Mouse (Mus musculus) neural tube, embryonic 13.5 days (tissue): ENCODE data around the gene Mphosph9. TPM values are rescaled to one million over a fixed set of nuclear protein-coding genes. Genes with fewer than 3 reads are reported as not detected.
"Not testable (repeated sequence)": the region's sequence is repeated elsewhere in the genome, so short reads cannot be mapped to it uniquely, and the experiment has no call there.

Source experiments
- ATAC-seq: fragments of 200-750 bp; cut with Nextera tagmentation; 2 replicates; pipeline ENCODE4 v1.8.0; 2017; ENCODE audit warnings: low read depth, mild to moderate bottlenecking, moderate TSS enrichment, moderate library complexity
- H3K27ac ChIP-seq: fragments of 300-500 bp; sonication (generic); replicated peaks from 2 replicates; pipeline ENCODE4 v1.5.1; 2015; ENCODE audit warnings: moderate library complexity, mild to moderate bottlenecking, inconsistent platforms
- H3K27me3 ChIP-seq: fragments of 300-500 bp; sonication (generic); 2 replicates; pipeline ENCODE4 v1.6.1; 2015; ENCODE audit warnings: mild to moderate bottlenecking, inconsistent platforms
- H3K36me3 ChIP-seq: fragments of 300-500 bp; sonication (generic); 2 replicates; pipeline ENCODE4 v1.6.1; 2015; ENCODE audit warnings: mild to moderate bottlenecking, inconsistent platforms
- H3K4me1 ChIP-seq: fragments of 300-500 bp; sonication (generic); replicated peaks from 2 replicates; pipeline ENCODE4 v1.6.1; 2015; ENCODE audit warnings: inconsistent platforms
- H3K4me2 ChIP-seq: fragments of 300-500 bp; sonication (generic); 2 replicates; pipeline ENCODE4 v1.6.1; 2015; ENCODE audit warnings: inconsistent platforms, mild to moderate bottlenecking, moderate library complexity
- H3K4me3 ChIP-seq: fragments of 300-500 bp; sonication (generic); 2 replicates; pipeline ENCODE4 v1.5.1; 2015; ENCODE audit warnings: mild to moderate bottlenecking, inconsistent platforms
- H3K9ac ChIP-seq: fragments of 300-500 bp; sonication (generic); 2 replicates; pipeline ENCODE4 v1.6.1; 2015; ENCODE audit warnings: moderate library complexity, mild to moderate bottlenecking, inconsistent platforms
- H3K9me3 ChIP-seq: fragments of 300-500 bp; sonication (generic); 2 replicates; pipeline ENCODE4 v1.6.1; 2016; ENCODE audit warnings: inconsistent platforms
- WGBS: fragments of 180-500 bp; shearing (Covaris S2); methylation state at CpG from one replicate; pipeline ENCODE4 v1.1.7; 2015; 5-methylcytosine and 5-hydroxymethylcytosine counted together
- polyA plus RNA-seq: library from polyadenylated mRNA; unstranded; fragments of >200 nt; fragmentation: Nextera tagmentation; extraction: Ambion mirVana; gene quantifications from 2 replicates; pipeline ENCODE4 v1.2.1, GENCODE M21; 2015

The Mphosph9 gene
- 13.5 and 14.5 TPM in 2 replicates for polyA plus RNA-seq

DNA sequence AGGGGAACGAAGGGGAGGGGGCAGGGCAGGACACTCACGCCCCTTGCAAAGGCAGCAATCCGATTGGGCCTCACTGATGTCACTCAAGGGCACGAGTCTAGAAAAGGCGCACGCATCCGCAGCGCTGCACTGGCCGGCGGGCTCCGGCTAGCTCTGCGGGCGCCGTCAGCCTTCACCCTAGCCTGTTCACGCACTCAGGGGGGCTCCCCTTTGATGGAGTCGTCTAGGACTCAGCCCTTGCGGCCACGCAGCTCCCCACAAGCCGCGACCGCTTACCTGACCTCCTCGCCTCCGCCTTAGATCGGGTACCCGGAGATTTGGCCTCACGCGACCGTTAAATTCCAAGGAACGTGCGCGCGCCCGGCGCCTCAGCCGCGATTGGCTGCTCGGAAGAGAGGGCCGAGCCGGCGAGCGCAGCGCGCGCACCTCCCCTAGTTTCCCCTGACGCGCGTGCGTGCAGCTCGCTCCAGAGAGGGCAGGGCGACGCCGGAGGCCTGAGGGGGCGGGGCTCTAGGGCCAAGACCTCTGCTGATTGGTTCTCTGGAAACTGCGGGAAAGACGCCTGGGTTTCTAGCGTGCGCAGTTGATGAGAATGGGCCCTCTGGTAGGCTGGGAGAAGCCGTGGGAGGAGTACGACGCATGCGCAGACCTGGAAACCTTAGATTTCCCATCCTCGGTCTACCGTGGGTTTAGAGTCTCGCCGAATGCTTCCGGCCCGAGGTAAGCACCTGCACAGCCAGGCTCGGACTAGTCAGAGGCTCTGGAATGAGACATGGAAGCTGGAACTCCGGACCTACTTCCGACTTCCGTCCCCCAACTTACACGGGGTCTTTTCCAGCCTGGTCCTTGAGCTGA is at the start of gene Mphosph9, which contains the start of gene 2810006K23Rik:
Gene Mphosph9, minus strand, starts transcription at position 463 of the 855 bp plus-strand sequence.
Gene 2810006K23Rik, plus strand, starts transcription at position 580 of the 855 bp plus-strand sequence.
- Histone ChIP-seq H3K27me3 (no peaks in the 10 kb centered on the region), H3K9me3 (no peaks in the 10 kb centered on the region), H3K27ac (peak within 1 kb of the TSS; percentile 98), H3K4me2 (peak within 1 kb of the TSS; percentile 91), H3K36me3 (peaks cover 19% of the 10 kb centered on the region), H3K4me3 (peak within 1 kb of the TSS; percentile 67), H3K9ac (peak within 1 kb of the TSS; percentile 91), H3K4me1 (peaks cover 34% of the 10 kb centered on the region)
- WGBS: under 1% methylated on average over 72 of the region's 72 CpGs
- peak; percentile 98 for ATAC-seq

DNA sequence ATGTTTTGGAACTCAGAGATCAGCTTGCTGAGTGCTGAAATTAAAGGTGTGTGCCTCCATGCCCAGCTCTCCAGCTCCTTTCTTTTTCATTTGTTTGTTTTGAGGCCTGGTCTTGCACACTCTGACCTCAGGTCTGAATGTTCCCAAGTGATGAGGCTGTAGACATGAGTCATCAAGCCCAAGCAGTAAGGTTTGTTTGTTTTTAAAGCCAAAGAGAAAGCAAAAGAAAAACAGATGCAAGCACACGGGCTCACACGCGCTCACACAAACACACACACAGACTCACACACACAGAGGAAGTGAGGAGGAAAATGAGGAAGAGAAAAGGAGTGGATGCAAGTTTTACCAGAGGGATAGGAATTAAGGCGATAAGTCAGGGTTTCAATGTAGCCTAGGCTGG is 49.4 kb upstream of the Mphosph9 start:
- no peak for ATAC-seq
- no peak overlapping the region for H3K9ac ChIP-seq
- WGBS: 93% methylated on average over 4 of the region's 4 CpGs
- H3K27ac ChIP-seq: no peak overlapping the region
- H3K9me3 ChIP-seq: no peaks in the 10 kb centered on the region
- no peaks in the 10 kb centered on the region for H3K27me3 ChIP-seq
- H3K36me3 ChIP-seq: peaks cover 93% of the 10 kb centered on the region
- no peak overlapping the region for H3K4me2 ChIP-seq
- no peak overlapping the region for H3K4me3 ChIP-seq
- H3K4me1 ChIP-seq: no peaks in the 10 kb centered on the region

DNA sequence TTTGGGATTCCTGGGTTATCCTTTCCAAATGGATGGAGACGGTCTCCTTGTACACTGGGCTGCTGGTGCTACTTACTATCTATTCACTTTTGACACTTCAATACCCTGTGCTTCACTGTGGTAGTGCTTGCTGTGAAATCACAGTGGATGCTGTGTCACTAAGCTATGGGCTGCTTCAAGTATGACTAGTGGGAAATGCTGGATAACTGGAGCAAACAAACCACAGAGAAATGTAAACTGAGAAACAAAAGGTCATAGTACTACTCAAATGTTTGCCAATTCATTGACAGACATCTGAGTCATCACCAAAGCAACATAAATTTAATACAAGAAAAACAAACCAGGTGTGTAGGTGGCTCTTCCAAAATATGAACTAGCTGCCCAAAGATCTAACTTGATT is 48.6 kb upstream of the Mphosph9 start:
- no peak for ATAC-seq
- Histone ChIP-seq H3K27ac (no peak overlapping the region), H3K9ac (no peak overlapping the region), H3K4me2 (no peak overlapping the region), H3K4me3 (no peak overlapping the region), H3K4me1 (no peaks in the 10 kb centered on the region), H3K27me3 (no peaks in the 10 kb centered on the region), H3K9me3 (no peaks in the 10 kb centered on the region), H3K36me3 (peaks cover 93% of the 10 kb centered on the region)
- 98% methylated on average over 1 of the region's 1 CpGs for WGBS

DNA sequence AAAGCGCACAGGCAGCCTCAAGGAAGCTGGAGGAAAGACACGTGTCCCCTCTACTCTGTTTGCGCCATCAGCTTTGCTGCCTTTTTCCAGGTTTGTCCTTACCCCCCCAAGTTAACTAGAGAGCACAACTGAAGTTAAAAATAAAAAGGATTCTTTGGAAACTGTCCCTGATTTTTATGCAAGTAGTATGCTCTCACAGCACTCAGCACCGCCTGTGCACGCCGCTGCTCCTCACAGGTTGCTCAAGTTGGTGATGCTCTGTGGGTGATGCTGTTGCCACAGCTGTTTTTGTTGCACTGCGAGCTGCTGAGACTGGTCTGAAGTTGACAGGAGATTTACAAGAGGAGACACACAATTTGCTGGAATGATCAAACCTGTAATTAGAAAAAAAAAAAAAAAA is 46.5 kb upstream of the Mphosph9 start:
- WGBS: 96% methylated on average over 7 of the region's 7 CpGs
- no peak overlapping the region for H3K27ac ChIP-seq
- no peaks in the 10 kb centered on the region for H3K4me1 ChIP-seq
- H3K9me3 ChIP-seq: no peaks in the 10 kb centered on the region
- H3K27me3 ChIP-seq: no peaks in the 10 kb centered on the region
- no peak overlapping the region for H3K4me3 ChIP-seq
- ATAC-seq: no peak
- no peak overlapping the region for H3K9ac ChIP-seq
- no peak overlapping the region for H3K4me2 ChIP-seq
- peaks cover 93% of the 10 kb centered on the region for H3K36me3 ChIP-seq

DNA sequence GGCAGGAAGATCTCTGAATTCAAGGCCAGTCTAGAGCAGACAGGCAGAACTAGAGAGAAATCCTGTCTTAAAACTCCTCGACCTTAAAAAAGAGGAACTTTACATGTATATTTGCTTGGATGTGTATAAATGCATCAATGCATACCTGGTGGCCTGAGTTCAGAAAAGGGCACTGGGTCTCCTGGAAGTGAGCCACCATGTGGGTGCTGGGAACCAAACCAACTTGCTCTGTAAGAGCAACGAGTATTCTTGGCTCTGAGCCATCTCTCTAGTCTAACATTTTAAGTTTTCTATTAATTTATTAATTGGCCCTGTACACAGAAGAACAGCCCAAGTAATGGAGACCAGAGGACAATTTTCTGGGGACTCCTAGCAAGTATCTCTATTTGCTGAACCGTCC is 38.9 kb upstream of the Mphosph9 start:
- H3K4me3 ChIP-seq: no peak overlapping the region
- no peak overlapping the region for H3K27ac ChIP-seq
- 86% methylated on average over 3 of the region's 3 CpGs for WGBS
- no peaks in the 10 kb centered on the region for H3K27me3 ChIP-seq
- no peak for ATAC-seq
- peaks cover 50% of the 10 kb centered on the region for H3K36me3 ChIP-seq
- no peaks in the 10 kb centered on the region for H3K4me1 ChIP-seq
- H3K9me3 ChIP-seq: no peaks in the 10 kb centered on the region
- no peak overlapping the region for H3K4me2 ChIP-seq
- no peak overlapping the region for H3K9ac ChIP-seq

DNA sequence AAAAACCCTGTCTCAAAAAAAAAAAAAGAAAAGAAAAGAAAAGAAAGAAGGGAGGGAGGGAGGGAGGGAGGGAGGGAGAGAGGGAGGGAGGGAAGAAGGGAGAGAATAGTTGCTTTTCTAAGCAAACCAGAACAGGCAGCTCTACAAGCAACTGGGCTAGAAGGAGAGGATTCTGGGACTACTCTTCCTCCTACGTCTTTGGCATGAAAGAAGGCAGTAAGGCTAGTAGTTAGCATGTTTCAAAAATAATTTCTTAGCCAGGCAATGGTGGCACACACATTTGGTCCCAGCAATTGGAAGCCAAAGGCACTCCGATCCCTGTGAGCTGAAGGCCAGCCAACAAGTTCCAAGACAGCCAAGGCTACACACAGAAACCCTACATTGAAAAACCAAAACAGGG is 38.0 kb upstream of the Mphosph9 start:
- H3K4me1 ChIP-seq: no peaks in the 10 kb centered on the region
- no peak overlapping the region for H3K4me3 ChIP-seq
- ATAC-seq: no peak
- H3K9me3 ChIP-seq: no peaks in the 10 kb centered on the region
- no peak overlapping the region for H3K4me2 ChIP-seq
- peaks cover 41% of the 10 kb centered on the region for H3K36me3 ChIP-seq
- H3K27ac ChIP-seq: no peak overlapping the region
- H3K27me3 ChIP-seq: no peaks in the 10 kb centered on the region
- no peak overlapping the region for H3K9ac ChIP-seq
- 91% methylated on average over 2 of the region's 2 CpGs for WGBS

DNA sequence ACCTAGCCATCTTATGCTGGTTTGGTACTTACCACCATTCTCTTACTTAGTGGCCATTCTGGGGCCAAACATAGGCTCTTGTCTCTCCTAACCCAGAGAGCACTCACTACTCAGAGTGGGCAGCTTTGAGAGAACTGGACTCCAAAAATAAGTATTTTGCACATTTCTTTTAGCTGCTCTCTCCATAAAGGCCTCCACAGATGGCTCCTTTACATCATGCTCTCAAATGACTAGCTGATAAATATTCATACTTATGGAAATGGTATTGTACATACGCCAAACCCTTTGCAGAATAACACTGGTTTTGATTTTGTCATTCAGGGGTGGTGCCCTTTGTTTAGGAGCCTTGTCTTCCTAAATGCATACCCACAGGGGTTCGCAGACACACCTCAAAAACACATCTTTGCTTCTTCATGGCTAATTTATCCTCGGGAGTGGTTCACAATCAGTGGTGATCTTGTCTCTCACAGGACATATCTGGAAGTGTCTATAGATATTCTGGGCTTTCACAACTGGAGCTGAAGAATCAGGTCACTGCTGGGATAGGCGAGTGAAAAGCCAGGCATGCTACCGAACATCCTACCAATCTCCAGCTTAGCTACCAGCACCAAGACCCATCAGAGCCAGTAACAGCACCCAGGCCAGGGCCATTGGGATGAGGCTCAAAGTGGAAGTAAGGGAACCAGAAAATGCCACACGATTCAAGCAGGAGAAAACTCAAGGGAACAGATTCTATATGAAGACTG is 36.6 kb upstream of the Mphosph9 start:
- ATAC-seq: no peak
- Histone ChIP-seq H3K27ac (no peak overlapping the region), H3K4me3 (no peak overlapping the region), H3K9ac (no peak overlapping the region), H3K4me2 (no peak overlapping the region), H3K36me3 (peaks cover 26% of the 10 kb centered on the region), H3K4me1 (no peaks in the 10 kb centered on the region), H3K9me3 (no peaks in the 10 kb centered on the region), H3K27me3 (no peaks in the 10 kb centered on the region)
- WGBS: 90% methylated on average over 6 of the region's 6 CpGs

DNA sequence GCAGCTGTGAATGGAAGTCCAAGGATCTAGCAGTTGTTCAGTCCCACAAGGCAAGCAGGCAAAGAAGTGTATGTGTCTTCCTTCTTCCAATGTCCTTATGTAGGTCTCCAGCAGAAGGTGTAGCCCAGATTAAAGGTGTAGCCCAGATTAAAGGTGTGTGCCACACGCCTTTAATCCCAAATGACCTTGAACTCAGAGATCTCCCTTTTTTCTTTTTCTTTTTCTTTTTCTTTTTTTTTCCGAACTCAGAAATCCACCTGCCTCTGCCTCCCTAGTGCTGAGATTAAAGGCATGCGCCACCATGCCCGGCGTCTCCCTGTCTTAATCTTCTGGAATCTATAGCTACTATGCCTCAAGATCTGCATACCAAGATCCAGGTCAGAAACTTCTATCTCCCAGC is 35.2 kb upstream of the Mphosph9 start, which contains the start of gene Cdk2ap1:
Gene Cdk2ap1, minus strand, starts transcription at position 101 of the 400 bp plus-strand sequence.
- not testable (repeated sequence) for H3K4me3 ChIP-seq, H3K4me2 ChIP-seq, H3K27ac ChIP-seq, H3K9me3 ChIP-seq, H3K9ac ChIP-seq, H3K4me1 ChIP-seq, ATAC-seq, H3K27me3 ChIP-seq
- 0 out of 2 replicates have a peak, but pooled peaks cover 14% of the 10 kb centered on the region for H3K36me3 ChIP-seq
- WGBS: 95% methylated on average over 5 of the region's 5 CpGs

DNA sequence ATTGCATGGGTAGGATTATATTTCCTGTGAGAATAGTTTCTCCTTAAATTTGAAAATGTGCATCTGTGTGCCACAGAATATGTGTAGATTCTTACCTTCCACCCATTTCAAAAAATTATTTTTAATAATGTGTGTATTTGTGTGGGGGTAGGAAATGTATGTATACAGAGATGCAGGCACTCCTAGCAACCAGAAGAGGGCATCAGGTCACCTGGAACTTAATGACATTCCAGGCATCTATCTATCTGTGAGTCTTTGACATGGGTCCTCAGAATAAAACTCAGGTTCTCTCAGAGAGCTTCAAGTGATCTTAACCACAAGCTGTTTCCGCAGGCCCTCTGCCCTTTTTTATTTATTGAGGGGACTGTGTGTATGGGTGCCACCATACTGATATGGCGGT is 31.9 kb upstream of the Mphosph9 start:
- no peak overlapping the region for H3K9ac ChIP-seq
- no peaks in the 10 kb centered on the region for H3K27me3 ChIP-seq
- no peaks in the 10 kb centered on the region for H3K9me3 ChIP-seq
- H3K4me3 ChIP-seq: no peak overlapping the region
- H3K4me2 ChIP-seq: no peak overlapping the region
- 0 out of 2 replicates have a peak, but pooled peaks cover 4% of the 10 kb centered on the region for H3K36me3 ChIP-seq
- peaks cover 7% of the 10 kb centered on the region for H3K4me1 ChIP-seq
- WGBS: 84% methylated on average over 2 of the region's 2 CpGs
- no peak for ATAC-seq
- no peak overlapping the region for H3K27ac ChIP-seq

DNA sequence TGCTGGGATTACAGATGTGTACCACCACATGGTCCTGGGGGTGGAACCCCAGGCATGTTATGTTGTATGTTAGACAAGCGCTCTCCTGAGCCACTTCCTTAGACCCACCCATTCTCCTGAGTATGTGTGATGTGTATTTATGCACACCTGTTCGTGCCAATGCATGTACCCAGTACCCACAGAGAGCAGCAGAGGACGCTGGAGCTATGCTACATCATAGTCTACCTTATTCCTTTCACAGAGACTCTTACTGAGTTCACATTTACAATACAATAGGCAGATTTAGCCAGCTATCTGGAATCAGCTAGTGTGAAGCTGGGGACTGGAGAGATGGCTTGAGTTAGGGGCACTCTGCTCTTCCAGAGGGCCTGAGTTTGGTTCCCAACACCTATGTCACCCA is 28.9 kb upstream of the Mphosph9 start:
- no peak overlapping the region for H3K4me3 ChIP-seq
- H3K27me3 ChIP-seq: no peaks in the 10 kb centered on the region
- peaks cover 19% of the 10 kb centered on the region for H3K4me1 ChIP-seq
- no peaks in the 10 kb centered on the region for H3K9me3 ChIP-seq
- no peak for ATAC-seq
- H3K4me2 ChIP-seq: no peak overlapping the region
- no peak overlapping the region for H3K9ac ChIP-seq
- no peaks in the 10 kb centered on the region for H3K36me3 ChIP-seq
- no peak overlapping the region for H3K27ac ChIP-seq
- WGBS: 55% methylated on average over 3 of the region's 3 CpGs

DNA sequence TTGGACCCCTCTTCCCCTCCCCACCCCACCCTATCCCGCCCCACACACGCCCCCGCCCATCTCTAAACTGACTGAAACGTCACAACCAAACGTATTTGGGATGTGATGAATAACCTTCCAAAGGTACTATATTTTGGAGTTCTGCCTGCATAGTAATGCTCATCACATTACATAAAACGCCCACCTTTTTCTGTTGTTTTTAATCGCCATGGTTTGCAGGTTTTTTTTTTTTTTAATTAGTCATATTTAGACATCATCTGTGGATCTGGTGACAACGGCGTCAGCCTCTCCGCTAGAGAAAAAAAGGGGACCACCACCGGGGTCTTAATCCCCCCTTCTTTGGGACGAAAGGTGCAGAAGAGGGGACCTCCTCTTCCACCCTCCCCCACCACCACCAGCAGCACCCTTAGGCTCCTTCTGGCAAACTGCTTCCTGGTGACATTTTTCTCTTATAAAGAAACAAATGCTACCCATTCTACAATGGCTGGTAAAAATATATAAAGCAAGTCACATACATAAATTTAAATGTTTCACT is 27.7 kb upstream of the Mphosph9 start:
- no peak for ATAC-seq
- Histone ChIP-seq H3K9me3 (no peaks in the 10 kb centered on the region), H3K27ac (peak overlapping the region; percentile 100; the same call in 1 of the 2 replicates), H3K4me2 (peak overlapping the region; percentile 63), H3K27me3 (no peaks in the 10 kb centered on the region), H3K4me1 (peaks cover 31% of the 10 kb centered on the region), H3K36me3 (no peaks in the 10 kb centered on the region), H3K9ac (peak overlapping the region; percentile 99), H3K4me3 (peak overlapping the region; percentile 82)
- WGBS: 3% methylated on average over 12 of the region's 12 CpGs
